Mouse (Mus musculus): ENCODE results near the gene Nfkbid.
A peak's percentile ranks its signal among the peaks of the same experiment; 100 is the strongest.

Gene Nfkbid

GRCm38 (mm10) chr7:30429327-30429726 lies 7.8 kb downstream of the Nfkbid start:
- DNase-seq (ENCODE audit: low spot score in 2 of 2) = no peak

DNA sequence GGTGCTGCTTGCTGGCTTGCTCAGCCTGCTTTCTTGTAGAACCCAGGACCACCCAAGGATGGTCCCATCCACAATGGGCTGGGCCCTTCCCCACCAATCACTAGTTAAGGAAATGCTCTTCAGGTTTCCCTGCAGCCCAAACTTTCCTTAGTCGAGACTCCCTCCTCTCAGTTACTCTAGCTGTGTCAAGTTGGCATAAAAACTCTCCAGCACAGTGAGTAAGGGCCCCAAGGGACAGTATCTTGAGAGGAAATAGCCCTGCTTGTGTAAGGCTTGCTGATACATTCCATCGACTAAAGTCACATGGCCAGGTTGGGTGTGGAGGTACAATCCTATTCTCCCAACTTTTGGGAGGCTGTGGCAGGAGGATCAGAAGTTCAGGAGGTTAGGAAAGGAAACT lies 8.7 kb downstream of the Nfkbid start:
- DNase-seq (ENCODE audit: low spot score in 2 of 2) = no peak

DNA sequence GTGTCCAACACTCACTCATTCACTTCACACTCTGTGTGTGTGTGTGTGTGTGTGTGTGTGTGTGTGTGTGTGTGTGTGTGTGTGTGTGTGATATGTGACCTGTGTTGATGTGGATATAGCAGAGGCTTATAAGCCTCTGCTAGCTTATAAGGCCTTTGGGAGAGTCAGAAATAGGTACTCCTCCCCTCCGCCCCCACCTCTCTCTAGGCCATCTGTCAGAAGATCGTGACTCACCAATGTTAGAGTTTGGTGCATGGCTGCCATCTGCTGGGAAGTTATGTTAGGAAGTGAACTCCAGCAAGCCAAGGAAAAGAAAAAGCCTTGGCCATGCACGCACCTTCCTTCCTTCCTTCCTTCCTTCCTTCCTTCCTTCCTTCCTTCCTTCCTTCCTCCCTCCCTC lies 10.3 kb downstream of the Nfkbid start:
- DNase-seq (ENCODE audit: low spot score in 2 of 2) = peak in 1 of 2 experiments; percentile 15

DNA sequence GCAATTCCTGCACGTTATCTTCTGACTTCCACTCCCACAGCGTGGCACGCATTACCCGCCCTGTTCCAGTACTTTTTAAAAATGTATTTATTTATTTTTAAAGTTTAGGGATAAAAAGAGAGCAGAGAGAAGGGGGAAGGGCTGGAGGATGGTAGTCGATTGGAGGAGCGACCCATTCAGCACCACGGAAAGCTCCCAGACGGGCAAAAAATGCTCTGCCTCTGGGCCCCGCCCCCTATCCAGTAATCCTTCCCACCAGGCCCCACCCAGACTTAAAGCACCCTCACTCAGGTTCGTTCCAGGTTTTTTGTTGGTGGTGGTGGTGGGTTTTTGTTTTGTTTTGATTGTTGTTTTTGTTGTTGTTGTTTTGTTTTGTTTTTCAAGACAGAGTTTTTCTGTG lies 12.7 kb downstream of the Nfkbid start:
- DNase-seq (ENCODE audit: low spot score in 2 of 2) = no peak

DNA sequence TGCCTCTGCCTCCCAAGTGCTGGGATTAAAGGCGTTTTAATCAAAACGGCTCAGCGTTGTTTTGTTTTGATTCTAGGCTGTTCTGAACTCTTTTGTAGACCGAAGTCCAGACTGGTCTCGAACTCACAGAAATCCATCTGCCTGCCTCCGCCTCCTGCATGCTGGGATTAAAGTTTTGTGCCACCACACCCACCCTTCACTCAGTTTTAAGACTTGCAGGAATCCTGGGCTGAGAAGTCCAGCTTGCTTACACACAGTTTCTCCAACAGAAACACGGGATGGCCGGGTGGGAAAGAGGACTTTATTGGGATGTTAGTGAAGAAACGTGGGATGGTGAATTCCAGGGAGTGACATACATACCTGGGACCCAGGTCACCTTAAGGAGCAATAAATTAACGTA lies 13.2 kb downstream of the Nfkbid start:
- DNase-seq (ENCODE audit: low spot score in 2 of 2) = no peak

DNA sequence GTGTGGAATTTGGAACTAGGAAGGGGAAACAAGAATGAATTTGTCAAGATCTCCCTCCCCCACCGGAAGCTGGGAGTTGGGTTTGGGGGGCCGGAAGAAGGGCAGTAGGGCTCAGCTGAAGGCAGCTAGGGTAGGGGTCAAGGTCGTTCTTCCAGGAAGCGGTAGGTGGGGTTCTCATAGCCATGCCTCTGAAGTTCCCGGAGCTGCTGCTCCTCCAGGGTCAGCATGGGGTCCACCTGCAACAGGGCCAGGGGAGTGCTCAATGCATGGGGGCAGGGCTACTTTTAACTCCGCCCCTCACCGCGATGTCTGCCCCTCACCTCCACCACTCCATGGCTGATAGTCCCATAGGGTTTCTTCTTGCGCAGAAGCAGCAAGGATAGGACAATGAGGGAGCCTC lies 13.6 kb downstream of the Nfkbid start:
- no peak for DNase-seq (ENCODE audit: low spot score in 2 of 2)

- DNase-seq (ENCODE audit: low spot score in 2 of 2) = no peak
Observed at GRCm38 (mm10) chr7:30436879-30437278, 15.3 kb downstream of the Nfkbid start.

- DNase-seq (ENCODE audit: low spot score in 2 of 2) = no peak
Observed at GRCm38 (mm10) chr7:30439734-30440133, 18.2 kb downstream of the Nfkbid start.

DNA sequence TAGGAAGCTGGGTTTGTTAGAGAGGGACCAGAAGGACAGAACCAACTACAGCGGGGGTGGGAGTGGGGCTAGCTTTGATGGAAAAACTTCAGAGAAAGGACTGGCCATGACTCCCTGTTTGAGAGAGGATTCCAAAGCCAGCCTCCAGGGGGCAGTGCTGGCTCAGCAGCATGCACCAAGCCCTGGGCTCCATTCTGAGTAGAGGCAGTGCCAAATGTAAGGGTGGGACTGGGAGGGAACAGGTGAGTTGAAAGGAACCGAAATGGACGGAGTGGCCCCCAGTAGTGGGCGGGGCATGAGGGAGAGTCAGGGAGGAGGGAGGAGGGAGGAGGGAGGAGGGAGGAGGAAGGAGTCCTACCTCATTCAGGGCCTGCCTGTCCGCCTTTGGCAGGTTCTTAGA lies 19.2 kb downstream of the Nfkbid start:
- no peak for DNase-seq (ENCODE audit: low spot score in 2 of 2)

GRCm38 (mm10) chr7:30443696-30444095 lies 22.2 kb downstream of the Nfkbid start:
- DNase-seq (ENCODE audit: low spot score in 2 of 2) = no peak

DNA sequence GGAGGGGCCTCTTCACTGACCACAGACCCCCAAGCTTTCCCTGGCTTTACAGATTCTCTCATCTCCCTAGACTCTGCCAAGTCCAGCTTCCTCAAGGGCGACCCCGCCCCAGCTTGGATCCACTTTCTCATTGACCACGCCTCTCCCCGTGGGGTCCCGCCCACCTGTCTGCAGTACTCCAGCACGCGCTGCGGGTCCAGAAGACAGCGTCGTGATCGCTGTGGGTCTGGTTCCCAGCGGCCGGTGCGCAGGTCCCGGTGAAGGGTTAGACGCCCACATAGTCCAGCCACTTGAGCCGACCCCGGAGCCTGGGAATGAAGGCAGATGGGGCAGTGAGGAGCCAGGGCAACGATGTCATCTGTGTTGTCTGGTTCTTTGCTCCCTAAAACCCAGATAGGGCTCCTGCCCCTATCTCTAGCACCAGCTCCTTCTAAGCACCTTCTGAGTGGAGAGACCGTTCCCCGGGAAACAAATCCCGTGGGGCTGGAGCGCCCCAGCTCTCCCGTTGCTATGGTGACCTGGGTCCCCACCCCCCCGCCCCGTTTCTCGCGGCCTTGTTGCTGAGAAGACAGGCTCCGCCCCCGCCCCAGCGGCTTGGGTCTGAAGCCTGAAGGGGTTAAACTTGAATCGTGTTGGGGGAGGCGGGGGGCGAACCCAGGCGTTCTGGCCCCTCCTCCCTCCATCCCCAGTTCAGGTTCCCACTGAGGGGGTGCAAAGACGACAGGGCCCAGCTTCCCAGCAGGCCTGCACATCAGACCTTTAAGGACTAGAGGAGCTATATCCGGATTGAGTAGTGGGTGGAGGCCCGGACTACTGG lies 22.8 kb downstream of the Nfkbid start:
- DNase-seq (ENCODE audit: low spot score in 2 of 2) = no peak

- peak in 1 of 2 experiments; percentile 44 for DNase-seq (ENCODE audit: low spot score in 2 of 2)
Observed at GRCm38 (mm10) chr7:30444971-30445751, 23.6 kb downstream of the Nfkbid start, which contains the start of gene Aplp1. Gene Aplp1 (minus strand): TSS chr7:30445535.

GRCm38 (mm10) chr7:30450241-30450640 lies 28.7 kb downstream of the Nfkbid start:
- DNase-seq (ENCODE audit: low spot score in 2 of 2) = no peak

GRCm38 (mm10) chr7:30453327-30453726 lies 31.8 kb downstream of the Nfkbid start:
- no peak for DNase-seq (ENCODE audit: low spot score in 2 of 2)

- DNase-seq (ENCODE audit: low spot score in 2 of 2) = peak in 1 of 2 experiments; percentile 57
Observed at GRCm38 (mm10) chr7:30453766-30454165, 32.2 kb downstream of the Nfkbid start.

GRCm38 (mm10) chr7:30454259-30454658 lies 32.7 kb downstream of the Nfkbid start:
- DNase-seq (ENCODE audit: low spot score in 2 of 2) = no peak

DNA sequence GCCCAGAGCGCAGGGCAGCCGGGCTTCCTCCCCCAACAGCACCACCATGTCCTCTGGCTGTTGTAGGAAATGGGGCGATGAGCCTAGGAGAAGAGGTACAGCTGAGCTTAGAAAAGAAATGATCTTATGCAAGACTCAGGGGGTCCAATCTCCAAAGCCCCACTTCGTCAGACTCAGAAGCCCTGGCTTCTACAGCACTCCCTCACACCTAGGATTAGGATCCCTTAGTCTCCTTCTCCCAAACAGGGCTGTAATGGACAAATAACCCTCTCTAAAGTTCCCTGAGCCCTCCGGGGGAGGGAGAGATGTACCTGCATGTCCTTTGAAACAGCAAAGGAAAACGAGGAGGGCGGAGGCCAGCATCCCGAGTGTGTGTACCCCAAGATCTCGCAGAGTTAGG lies 35.0 kb downstream of the Nfkbid start:
- DNase-seq (ENCODE audit: low spot score in 2 of 2) = no peak

DNA sequence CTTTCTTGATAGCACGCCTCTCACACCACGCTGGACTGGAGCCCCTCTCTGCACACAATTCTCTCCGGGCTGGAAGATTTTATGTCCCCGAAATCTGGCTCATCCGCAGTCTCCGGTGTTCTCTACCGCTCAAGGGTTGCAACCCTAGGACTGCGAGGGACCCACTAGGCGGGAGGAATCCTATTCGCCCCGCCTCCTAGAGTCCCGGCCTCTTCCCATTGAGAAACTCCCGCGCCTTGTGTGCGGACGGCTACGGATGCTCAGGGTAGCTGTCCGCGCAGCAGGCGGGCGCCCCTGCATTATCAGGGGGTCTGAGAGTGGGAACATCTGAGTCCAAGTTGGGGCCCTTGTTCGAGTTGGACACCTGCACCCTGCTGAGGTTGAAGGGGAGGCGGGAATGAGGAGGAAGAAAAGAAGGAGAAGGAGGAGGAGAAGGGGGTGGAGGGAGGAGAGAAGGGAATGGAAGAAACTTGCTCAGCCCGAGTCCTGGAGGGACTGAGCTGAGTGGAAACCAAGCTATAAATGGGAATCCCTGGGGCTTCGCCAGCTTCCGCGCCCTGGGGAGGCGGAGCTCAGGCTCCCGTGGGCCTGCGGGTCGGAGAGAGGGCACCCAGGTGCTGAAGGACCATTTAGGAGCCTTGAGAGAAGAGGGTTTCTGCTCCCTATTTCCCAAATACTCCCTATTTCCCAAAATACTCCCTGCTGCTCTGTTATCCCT lies 35.5 kb downstream of the Nfkbid start:
- DNase-seq (ENCODE audit: low spot score in 2 of 2) = no peak

GRCm38 (mm10) chr7:30457629-30458330 lies 36.2 kb downstream of the Nfkbid start, which contains the start of the genes Kirrel2 and Nphs1:
Gene Kirrel2 (minus strand): TSS chr7:30457690.
Gene Nphs1 (plus strand): TSS chr7:30458315.
- no peak for DNase-seq (ENCODE audit: low spot score in 2 of 2)

DNA sequence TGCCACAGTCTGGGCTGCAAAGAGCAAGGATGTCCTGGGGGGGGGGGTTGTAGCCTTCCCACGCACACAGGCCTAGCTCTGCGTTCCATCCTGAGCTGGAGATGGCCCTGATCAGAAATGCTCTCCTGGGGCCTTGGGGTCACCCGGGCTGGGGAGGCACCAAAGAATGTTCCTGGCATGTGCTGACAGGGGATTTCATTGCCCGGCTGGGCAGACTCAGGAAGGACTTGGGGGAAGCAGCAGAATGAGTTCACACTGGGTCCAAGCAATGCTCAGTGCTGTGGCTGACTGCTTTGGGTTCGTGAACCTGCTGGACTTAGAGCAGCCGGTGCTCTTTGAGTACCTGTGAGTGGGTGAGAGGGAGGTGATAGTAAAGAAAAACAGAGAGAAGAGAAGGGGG lies 38.0 kb downstream of the Nfkbid start:
- no peak for DNase-seq (ENCODE audit: low spot score in 2 of 2)

GRCm38 (mm10) chr7:30463568-30463967 lies 42.0 kb downstream of the Nfkbid start:
- DNase-seq (ENCODE audit: low spot score in 2 of 2) = no peak

Data from urinary bladder, adult 18-20 months (tissue).